Mouse (Mus musculus) CH12.LX (cell line): ENCODE measurements around the gene Gm498. TPM values are rescaled to one million over a fixed set of nuclear protein-coding genes. Genes with fewer than 3 reads are reported as not detected.

Experiments used
- DNase-seq: peaks from one replicate; pipeline ENCODE4 v3.0.0-alpha.2; 2013; ENCODE audit errors: extremely low read depth
- H3K27ac ChIP-seq: 2 replicates; pipeline ENCODE4 v1.5.1; 2012; ENCODE audit warnings: low read depth, mild to moderate bottlenecking, control low read depth, moderate library complexity; ENCODE audit not compliant: insufficient read depth
- H3K27me3 ChIP-seq: replicated peaks from 2 replicates; pipeline ENCODE3; 2012; ENCODE audit warnings: inconsistent platforms
- H3K36me3 ChIP-seq, 2 experiments: replicated peaks in 1 of 2; 2 replicates each; pipeline versions ENCODE3 to v1.6.1; 2012; ENCODE audit warnings: inconsistent platforms in 1 of 2, low read length in 1 of 2, mild to moderate bottlenecking in 1 of 2, mixed read lengths in 1 of 2, moderate library complexity in 1 of 2; ENCODE audit not compliant: control insufficient read depth in 1 of 2, insufficient read depth in 1 of 2
- H3K4me1 ChIP-seq, 2 experiments: 2 replicates each; pipeline ENCODE4 v1.6.1; 2012; ENCODE audit warnings: inconsistent platforms in 1 of 2, moderate library complexity in 1 of 2; ENCODE audit not compliant: insufficient read depth in 2 of 2, control insufficient read depth in 1 of 2
- H3K4me2 ChIP-seq: 2 replicates; pipeline ENCODE4 v1.6.1; 2012; ENCODE audit warnings: low read depth, mild to moderate bottlenecking, control low read depth; ENCODE audit not compliant: poor library complexity, insufficient read depth, severe bottlenecking
- H3K4me3 ChIP-seq, 3 experiments: fragments of 150-350 bp in 1 of 3; sonication (generic) in 1 of 3; replicated peaks in 1 of 3; 2 replicates each; pipeline versions ENCODE3 to v1.5.1; 2011 to 2012; ENCODE audit warnings: low read depth in 2 of 3, low read length in 2 of 3, mild to moderate bottlenecking in 2 of 3, moderate library complexity in 2 of 3, control low read depth in 1 of 3, improper control_type of control experiment in 1 of 3, inconsistent platforms in 1 of 3, mixed read lengths in 1 of 3; ENCODE audit not compliant: poor library complexity in 1 of 3
- H3K79me2 ChIP-seq: replicated peaks from 2 replicates; pipeline ENCODE4 v1.6.1; 2012; ENCODE audit warnings: mild to moderate bottlenecking, moderate library complexity; ENCODE audit not compliant: control insufficient read depth, poor library complexity, insufficient read depth, severe bottlenecking; ENCODE audit errors: extremely low read depth
- H3K9ac ChIP-seq: 2 replicates; pipeline ENCODE4 v1.6.1; 2012; ENCODE audit warnings: low read depth, mild to moderate bottlenecking, control low read depth, moderate library complexity; ENCODE audit not compliant: insufficient read depth
- H3K9me3 ChIP-seq: replicated peaks from 2 replicates; pipeline ENCODE3; 2012; ENCODE audit warnings: low read length, inconsistent platforms, mixed read lengths
- BHLHE40 ChIP-seq: IDR thresholded peaks from 2 replicates; pipeline ENCODE4 v1.6.1; 2011; ENCODE audit warnings: mild to moderate bottlenecking, low read depth, low read length, improper control_type of control experiment
- EP300 ChIP-seq: IDR thresholded peaks from 2 replicates; pipeline ENCODE4 v1.6.1; 2011; ENCODE audit warnings: low read length, improper control_type of control experiment
- ETS1 ChIP-seq: conservative IDR thresholded peaks from 2 replicates; pipeline ENCODE4 v1.6.1; 2012; ENCODE audit warnings: low read depth, mild to moderate bottlenecking, inconsistent platforms, low read length, improper control_type of control experiment, moderate library complexity
- IRF4 ChIP-seq: IDR thresholded peaks from 2 replicates; pipeline ENCODE4 v1.6.1; 2014; ENCODE audit warnings: low read depth, mild to moderate bottlenecking, inconsistent platforms, low read length, improper control_type of control experiment
- MXI1 ChIP-seq: IDR thresholded peaks from 2 replicates; pipeline ENCODE4 v1.6.1; 2011; ENCODE audit warnings: mild to moderate bottlenecking, low read depth, low read length, improper control_type of control experiment
- PAX5 ChIP-seq: IDR thresholded peaks from 2 replicates; pipeline ENCODE4 v1.6.1; 2012; ENCODE audit warnings: low read length, inconsistent platforms, mixed read lengths
- POLR2A ChIP-seq: IDR thresholded peaks from 2 replicates; pipeline ENCODE4 v1.6.1; 2011; ENCODE audit warnings: low read depth, mild to moderate bottlenecking, improper control_type of control experiment, low read length
- TBP ChIP-seq: conservative IDR thresholded peaks from 2 replicates; pipeline ENCODE4 v1.6.1; 2011; ENCODE audit warnings: low read depth, low read length, improper control_type of control experiment
- TCF12 ChIP-seq: IDR thresholded peaks from 2 replicates; pipeline ENCODE4 v1.6.1; 2014; ENCODE audit warnings: low read depth, mild to moderate bottlenecking, inconsistent platforms, low read length, improper control_type of control experiment
- UBTF ChIP-seq: IDR thresholded peaks from 2 replicates; pipeline ENCODE4 v1.6.1; 2012; ENCODE audit warnings: low read depth, mild to moderate bottlenecking, inconsistent platforms, low read length, improper control_type of control experiment, moderate library complexity
- USF2 ChIP-seq: conservative IDR thresholded peaks from 2 replicates; pipeline ENCODE4 v1.6.1; 2011; ENCODE audit warnings: low read depth, low read length, improper control_type of control experiment
- ZC3H11A ChIP-seq: IDR thresholded peaks from 2 replicates; pipeline ENCODE4 v1.6.1; 2012; ENCODE audit warnings: low read depth, mild to moderate bottlenecking, inconsistent platforms, low read length, improper control_type of control experiment
- dilution Hi-C: fragments of 300-500 bp; cut with MboI; formaldehyde crosslinking; loops from 2 replicates; pipeline ENCODE4 v1.14.3; 2020; ENCODE audit warnings: low sequenced_read_pairs; ENCODE audit not compliant: extremely low pct_unique_long_range_greater_than_20kb, extremely low pct_ligation_motif_present
- in situ Hi-C: fragments of 300-500 bp; cut with MboI; formaldehyde crosslinking; loops from 3 replicates; pipeline ENCODE4 v1.14.3; 2019; ENCODE audit warnings: low sequenced_read_pairs, low pct_ligation_motif_present, low pct_unique_long_range_greater_than_20kb, mixed read lengths
- polyA plus RNA-seq: library from polyadenylated mRNA; unstranded; fragments of >175 nt; gene quantifications from 2 replicates; pipeline ENCODE4 v1.2.1, GENCODE M21; 2012; ENCODE audit warnings: low read depth; ENCODE audit not compliant: insufficient read length
- total RNA-seq, 2 experiments: library from RNA; depleted of rRNA; stranded (reverse); fragments of 300-350 nt in 1 of 2; fragments of >200 nt in 1 of 2; gene quantifications; 2 replicates each; pipeline ENCODE4 v1.2.3; 2012 to 2014

The Gm498 gene
- total and polyA plus RNA-seq, 3 experiments: not detected

DNA sequence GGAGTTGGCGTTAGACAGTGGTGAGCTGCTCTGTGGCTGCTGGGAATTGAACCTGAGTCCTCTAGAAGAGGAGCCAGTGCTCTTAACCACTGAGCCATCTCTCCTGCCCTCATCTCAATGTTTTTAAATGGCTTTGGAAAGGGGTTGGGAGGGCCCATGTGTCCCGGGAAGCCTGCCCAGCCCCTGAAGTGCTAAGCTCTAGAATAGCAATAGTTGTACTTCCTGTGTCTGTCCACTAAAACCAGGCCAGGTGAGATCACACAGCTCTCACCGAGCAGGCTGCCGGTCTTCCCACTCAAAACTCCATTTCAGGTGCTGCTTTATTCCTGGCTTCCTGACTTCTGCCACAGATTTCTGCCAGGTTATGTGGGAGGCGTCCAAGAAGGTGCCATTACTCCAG is 26.5 kb upstream of the Gm498 start:
- dilution Hi-C loops: no loop called here
- H3K27ac ChIP-seq: no peak overlapping the region
- in situ Hi-C loops: no loop called here
- no peaks in the 10 kb centered on the region for H3K79me2 ChIP-seq
- H3K9ac ChIP-seq: no peak overlapping the region
- no peaks in the 10 kb centered on the region for H3K27me3 ChIP-seq
- no peak overlapping the region for H3K4me2 ChIP-seq
- no peaks in the 10 kb centered on the region for H3K9me3 ChIP-seq
- no peak for DNase-seq
- TF ChIP-seq ZC3H11A: no peak
- TF ChIP-seq PAX5: no peak
- TF ChIP-seq ETS1: no peak
- no peak for TF ChIP-seq UBTF
- H3K4me1 ChIP-seq: peaks cover 7 to 20% of the 10 kb centered on the region in 2 experiments; a peak in 3 of 4 replicates
- H3K4me3 ChIP-seq: no peak overlapping the region
- H3K36me3 ChIP-seq: peaks cover 57 to 96% of the 10 kb centered on the region in 2 experiments

DNA sequence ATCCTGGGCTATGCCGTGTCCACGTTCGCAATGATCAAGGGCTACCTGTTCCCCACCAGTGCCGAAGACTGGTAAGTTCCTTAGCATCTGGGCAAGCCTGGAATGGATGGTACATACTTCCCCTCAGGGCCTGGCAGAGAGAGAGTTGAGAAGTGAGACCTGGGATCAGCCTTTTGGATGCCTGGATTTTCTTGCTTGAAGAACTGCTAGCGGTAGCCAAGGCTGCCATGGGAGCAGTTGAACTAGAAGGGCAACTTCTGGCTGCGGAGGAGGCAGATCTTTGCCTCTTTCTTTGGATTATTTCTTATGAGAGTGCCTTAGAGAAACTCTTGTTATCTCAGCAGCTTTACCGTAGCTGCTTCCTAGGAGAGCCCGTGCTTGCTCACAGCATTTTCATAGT is 25.3 kb upstream of the Gm498 start:
- H3K9ac ChIP-seq: no peak overlapping the region
- no peak overlapping the region for H3K27ac ChIP-seq
- H3K4me2 ChIP-seq: no peak overlapping the region
- DNase-seq: no peak
- H3K4me1 ChIP-seq: peaks cover 3 to 20% of the 10 kb centered on the region in 2 experiments; a peak in 3 of 4 replicates
- H3K36me3 ChIP-seq: peaks cover 69 to 96% of the 10 kb centered on the region in 2 experiments
- H3K4me3 ChIP-seq: no peak overlapping the region
- H3K79me2 ChIP-seq: no peaks in the 10 kb centered on the region
- TF ChIP-seq POLR2A (no peak), TCF12 (no peak), MXI1 (no peak), USF2 (no peak), EP300 (no peak), ETS1 (no peak), IRF4 (no peak), BHLHE40 (no peak), UBTF (no peak)
- dilution Hi-C loops (no loop called here), in situ Hi-C loops (no loop called here)
- no peaks in the 10 kb centered on the region for H3K27me3 ChIP-seq
- H3K9me3 ChIP-seq: no peaks in the 10 kb centered on the region

DNA sequence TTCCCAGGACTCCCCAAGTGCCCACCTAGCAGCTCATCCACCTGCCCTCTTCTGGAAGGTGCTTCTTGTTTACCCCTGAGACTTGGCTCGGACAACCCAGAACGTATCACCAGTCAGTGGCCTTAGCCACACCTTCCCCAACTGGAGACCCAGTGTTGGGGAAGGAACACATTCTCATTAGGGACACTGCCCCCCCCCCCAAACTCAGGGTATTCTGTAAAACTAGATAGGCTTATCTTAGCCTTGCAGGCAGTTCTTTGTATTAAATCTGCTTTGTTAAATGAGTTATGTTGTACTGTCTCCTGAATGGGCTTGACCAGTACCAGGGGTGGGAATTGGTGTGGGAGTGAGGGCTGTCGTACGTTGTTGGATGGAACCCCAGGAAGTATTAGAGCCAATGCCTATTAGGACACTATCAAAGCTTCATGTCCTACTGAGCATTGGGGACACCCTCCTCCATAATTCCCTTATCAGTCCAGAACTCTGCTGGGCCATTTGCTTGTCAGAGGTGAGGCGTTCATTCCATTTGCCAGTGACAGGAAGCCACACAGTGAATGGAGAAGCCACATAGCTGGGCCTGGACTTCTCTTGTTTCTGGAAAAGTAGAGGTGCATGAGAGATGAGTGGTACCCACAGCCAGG is 18.4 kb upstream of the Gm498 start:
- no peaks in the 10 kb centered on the region for H3K79me2 ChIP-seq
- H3K4me1 ChIP-seq: peaks cover 0 to 6% of the 10 kb centered on the region in 2 experiments; a peak in 2 of 4 replicates
- peaks cover 41 to 59% of the 10 kb centered on the region in 2 experiments for H3K36me3 ChIP-seq
- H3K27me3 ChIP-seq: no peaks in the 10 kb centered on the region
- in situ Hi-C loops: no loop called here
- H3K4me2 ChIP-seq: no peak overlapping the region
- no peak overlapping the region for H3K9ac ChIP-seq
- no peak overlapping the region for H3K27ac ChIP-seq
- H3K9me3 ChIP-seq: no peaks in the 10 kb centered on the region
- TF ChIP-seq PAX5: no peak
- TF ChIP-seq TBP: no peak
- no peak for TF ChIP-seq TCF12
- no peak for TF ChIP-seq USF2
- no peak for DNase-seq
- H3K4me3 ChIP-seq: no peak overlapping the region
- dilution Hi-C loops: no loop called here
